In genomic region chr14:21399506-21399905, GRCm38 (mm10) we compare ENCODE assay signal across 18 mouse cellular contexts.
"Had no signal": no experiment of that assay in that cellular context is flagged by ENCODE, and none has a peak within 500 bp of the region (broad histone marks: within the 10 kb centered on the region; RNA-seq: fewer than 3 reads in every experiment).

No protein-coding gene starts in this region.

- H3K9me3 ChIP-seq: liver, embryonic 15.5 days; midbrain, embryonic 10.5 days; midbrain, embryonic 13.5 days; neural tube, embryonic 15.5 days had no signal

- H3K27me3 ChIP-seq: liver, embryonic 15.5 days; midbrain, embryonic 13.5 days; neural tube, embryonic 13.5 days; neural tube, embryonic 15.5 days had no signal

- H3K36me3 ChIP-seq: midbrain, embryonic 10.5 days; midbrain, embryonic 13.5 days; neural tube, embryonic 13.5 days; neural tube, embryonic 15.5 days had no signal

- H3K27ac ChIP-seq: liver, embryonic 15.5 days; midbrain, embryonic 10.5 days; midbrain, embryonic 13.5 days; neural tube, embryonic 13.5 days; neural tube, embryonic 15.5 days had no signal

- H3K4me1 ChIP-seq: liver, embryonic 15.5 days had no signal

- H3K4me3 ChIP-seq: liver, embryonic 15.5 days; midbrain, embryonic 10.5 days; midbrain, embryonic 13.5 days; myocyte; neural tube, embryonic 13.5 days; neural tube, embryonic 15.5 days had no signal

- DNase-seq: liver, postnatal 0 days; lung, embryonic 14.5 days; lung, postnatal 10 days; lung, postnatal 4 days; retina, postnatal 1 day; right cerebral cortex, adult 18-20 months; right cerebral cortex, postnatal 25 days; right cerebral cortex, postnatal 4 days; spleen, adult 18-20 months; thymus, adult 18-20 months; thymus, postnatal 14 days; thymus, postnatal 36 days had no signal
